Mouse (Mus musculus): ENCODE measurements at regions not wholly inside any gene's neighbourhood (a gene's known extent, or its start where the extent isn't known, plus 50 kb on each side); places are given as distances from the start of the nearest gene placed in this dataset.
"Not testable (repeated sequence)": the region's sequence is repeated elsewhere in the genome, so short reads cannot be mapped to it uniquely, and the experiment has no call there.

GRCm38 (mm10) chrX:170735786-170736185 lies 63.3 kb downstream of the Asmt start:
- not testable (repeated sequence) for H3K27me3 ChIP-seq (ENCODE audit: insufficient read depth, low read length); H3K4me2 ChIP-seq (ENCODE audit: low read depth, low read length); H3K4me1 ChIP-seq (ENCODE audit: insufficient read depth, low read length); H3K4me3 ChIP-seq (ENCODE audit: low read length); ATAC-seq; H3K36me3 ChIP-seq (ENCODE audit: insufficient read depth, low read length); H3K9me3 ChIP-seq (ENCODE audit: low read length); H3K27ac ChIP-seq; H3K9ac ChIP-seq (replicated peaks; ENCODE audit: low read length)
- WGBS: 62% methylated on average over 6 of the region's 6 CpGs
- DNase-seq (ENCODE audit: low spot score): peak; percentile 0

GRCm38 (mm10) chrX:170753507-170754256 lies 81.2 kb downstream of the Asmt start:
- H3K9ac ChIP-seq (replicated peaks; ENCODE audit: low read length); H3K27ac ChIP-seq; H3K36me3 ChIP-seq (ENCODE audit: insufficient read depth, low read length); DNase-seq (ENCODE audit: low spot score); H3K4me2 ChIP-seq (ENCODE audit: low read depth, low read length); H3K9me3 ChIP-seq (ENCODE audit: low read length); H3K4me1 ChIP-seq (ENCODE audit: insufficient read depth, low read length); H3K27me3 ChIP-seq (ENCODE audit: insufficient read depth, low read length); H3K4me3 ChIP-seq (ENCODE audit: low read length); ATAC-seq: not testable (repeated sequence)
- WGBS: no CpG with 5 or more reads among the region's 3 CpGs
